Mouse (Mus musculus) layer of hippocampus, adult 6 months (tissue): ENCODE data around the gene Marcks. TPM values are rescaled to one million over a fixed set of nuclear protein-coding genes. Genes with fewer than 3 reads are reported as not detected.

ENCODE experiments used
- long read RNA-seq, 2 experiments: library from polyadenylated mRNA; unstranded; transcript quantifications; one replicate each; pipeline ENCODE4 v2.0.0; 2019 to 2020
- polyA plus RNA-seq: library from polyadenylated mRNA; unstranded; fragments of <200 nt; fragmentation: Nextera tagmentation; gene quantifications from 2 replicates; pipeline ENCODE4 v1.2.3, GENCODE M21; 2021

Gene Marcks
- 15.1 and 17.7 TPM in 2 replicates for polyA plus RNA-seq
- long read RNA-seq, experiment 1, full-length matches to known transcripts, result 10 of 50 reads
- long read RNA-seq, experiment 1, partial matches to known transcripts, result 0 of 50 reads
- long read RNA-seq, experiment 1, other reads (novel, unspliced or antisense), result 40 of 50 reads
- long read RNA-seq, experiment 2, full-length matches to known transcripts, result 2 of 65 reads
- long read RNA-seq, experiment 2, partial matches to known transcripts, result 0 of 65 reads
- long read RNA-seq, experiment 2, other reads (novel, unspliced or antisense), result 63 of 65 reads

DNA sequence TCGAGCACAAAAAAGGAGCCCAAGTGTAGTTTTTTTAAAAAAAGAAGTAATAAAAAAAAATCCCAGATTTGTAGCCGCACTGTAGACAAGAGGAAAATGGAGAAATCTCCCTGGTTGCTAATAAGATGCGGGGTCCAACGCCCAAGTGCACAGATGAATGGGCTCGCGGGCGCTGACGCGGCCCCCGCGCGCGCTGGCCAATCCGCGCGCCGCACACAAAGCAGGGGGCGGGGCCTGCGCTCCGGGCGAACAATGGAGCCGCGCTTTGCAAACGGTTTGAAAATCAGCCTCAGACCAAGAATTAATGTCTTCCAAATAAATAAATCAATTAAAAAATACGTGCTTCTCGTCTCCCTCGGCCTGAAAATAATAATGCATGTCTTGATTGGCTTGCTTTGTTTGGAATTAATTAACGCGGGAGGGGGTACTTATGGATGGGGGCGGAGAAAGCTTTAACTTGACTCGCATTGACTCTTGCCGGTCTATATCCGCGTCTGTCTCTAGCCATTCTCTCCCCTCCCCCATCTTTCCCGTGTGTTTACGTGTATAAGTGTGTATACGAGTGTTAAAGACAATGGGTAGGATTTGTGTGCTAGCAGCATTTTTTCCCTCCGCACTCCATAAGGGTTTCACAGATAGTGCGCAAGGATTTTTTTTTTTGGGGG is at the start of gene Marcks:
TSS of gene Marcks (minus strand) at position 143 of the 665 bp plus-strand sequence.

Other genes starting within 250 kb of the Marcks start
- 38.3 and 39.7 TPM in 2 replicates for gene Hdac2, start 164.4 kb downstream of the Marcks start, polyA plus RNA-seq